Mouse (Mus musculus) cerebellum, adult 2 months (tissue): ENCODE data around the gene Hsd3b4.
"Not testable (repeated sequence)": the region's sequence is repeated elsewhere in the genome, so short reads cannot be mapped to it uniquely, and the experiment has no call there.

ENCODE experiments used
- CTCF ChIP-seq: fragments of 200-500 bp; IDR thresholded peaks from 2 replicates; pipeline ENCODE4 v1.5.1; 2011; ENCODE audit warnings: low read depth, mild to moderate bottlenecking, control low read depth, low read length, moderate library complexity, borderline replicate concordance; ENCODE audit not compliant: insufficient read depth
- POLR2A ChIP-seq: fragments of 200-500 bp; IDR thresholded peaks from 2 replicates; pipeline ENCODE4 v1.6.1; 2011; ENCODE audit warnings: low read length, control low read depth, borderline replicate concordance; ENCODE audit not compliant: insufficient read depth

DNA sequence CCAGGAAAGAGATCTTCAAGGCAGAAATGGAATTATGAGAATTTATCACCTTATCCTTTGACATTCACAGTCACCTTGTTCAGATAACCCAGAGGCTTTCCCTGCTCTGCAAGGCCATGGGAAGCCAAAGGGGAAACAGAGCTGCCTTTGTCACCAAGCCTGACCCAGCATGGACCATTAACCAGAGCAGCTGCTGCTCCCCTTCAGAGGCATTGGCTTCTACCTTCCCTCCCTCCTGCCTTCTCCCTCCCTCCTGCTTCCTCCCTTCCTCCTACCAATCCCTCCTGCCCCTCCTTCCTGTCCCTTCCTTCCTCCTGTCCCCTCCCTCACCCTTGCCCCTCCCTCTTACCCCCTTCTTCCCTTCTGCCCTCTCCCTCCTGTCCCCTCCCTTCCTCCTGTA lies 16.1 kb downstream of the Hsd3b4 start:
- TF ChIP-seq POLR2A, CTCF: not testable (repeated sequence)
